Mouse (Mus musculus) midbrain, postnatal 0 days (tissue): ENCODE data around the gene Arhgap21. TPM values are rescaled to one million over a fixed set of nuclear protein-coding genes. Genes with fewer than 3 reads are reported as not detected.
A peak's percentile ranks its signal among the peaks of the same experiment; 100 is the strongest.

Experiments
- ATAC-seq: fragments of 200-750 bp; cut with Nextera tagmentation; 2 replicates; pipeline ENCODE4 v1.8.0; 2017; ENCODE audit warnings: moderate number of reproducible peaks, mild to moderate bottlenecking, moderate TSS enrichment, moderate library complexity; ENCODE audit not compliant: low FRiP score
- DNase-seq: peaks from one replicate; pipeline ENCODE4 v3.0.0-alpha.2; 2015; ENCODE audit warnings: low spot score
- H3K27ac ChIP-seq: fragments of 300-500 bp; sonication (generic); 2 replicates; pipeline ENCODE4 v1.5.1; 2014; ENCODE audit warnings: low read depth, mild to moderate bottlenecking, low read length, mixed read lengths
- H3K27me3 ChIP-seq: fragments of 300-500 bp; sonication (generic); 2 replicates; pipeline ENCODE4 v1.6.1; 2014; ENCODE audit warnings: low read length, control low read depth, mixed read lengths; ENCODE audit not compliant: insufficient read depth
- H3K36me3 ChIP-seq: fragments of 300-500 bp; sonication (generic); 2 replicates; pipeline ENCODE4 v1.6.1; 2014; ENCODE audit warnings: low read length, control low read depth, mixed read lengths; ENCODE audit not compliant: insufficient read depth
- H3K4me1 ChIP-seq: fragments of 300-500 bp; sonication (generic); 2 replicates; pipeline ENCODE4 v1.6.1; 2014; ENCODE audit warnings: mild to moderate bottlenecking, control low read depth, antibody characterized with exemption, low read length, mixed read lengths; ENCODE audit not compliant: insufficient read depth
- H3K4me2 ChIP-seq: fragments of 300-500 bp; sonication (generic); 2 replicates; pipeline ENCODE4 v1.6.1; 2014; ENCODE audit warnings: low read depth, mild to moderate bottlenecking, low read length, mixed read lengths; ENCODE audit not compliant: poor library complexity, severe bottlenecking
- H3K4me3 ChIP-seq: fragments of 300-500 bp; sonication (generic); 2 replicates; pipeline ENCODE4 v1.5.1; 2014; ENCODE audit warnings: low read depth, mild to moderate bottlenecking, low read length, moderate library complexity
- H3K9ac ChIP-seq: fragments of 300-500 bp; sonication (generic); replicated peaks from 2 replicates; pipeline ENCODE4 v1.6.1; 2014; ENCODE audit warnings: mild to moderate bottlenecking, low read length, moderate library complexity, mixed read lengths; ENCODE audit not compliant: poor library complexity, severe bottlenecking
- H3K9me3 ChIP-seq: fragments of 300-500 bp; sonication (generic); 2 replicates; pipeline ENCODE4 v1.6.1; 2016; ENCODE audit warnings: low read length, control low read depth
- CTCF ChIP-seq: IDR thresholded peaks from 2 replicates; pipeline ENCODE4 v1.5.1; 2016; ENCODE audit warnings: antibody characterized with exemption, mild to moderate bottlenecking
- WGBS: fragments of 180-500 bp; shearing (Covaris S2); extraction: QIAGEN DNeasy Blood & Tissue Kit; methylation state at CpG from one replicate; pipeline ENCODE4 v1.1.7; 2014; 5-methylcytosine and 5-hydroxymethylcytosine counted together
- polyA plus RNA-seq: library from polyadenylated mRNA; unstranded; fragments of >200 nt; fragmentation: Nextera tagmentation; extraction: Ambion mirVana; gene quantifications from 2 replicates; pipeline ENCODE4 v1.2.1, GENCODE M21; 2015
- total RNA-seq: library from RNA; depleted of rRNA; stranded (reverse); fragments of >200 nt; gene quantifications from 2 replicates; pipeline ENCODE4 v1.2.3, GENCODE M21; 2014

Gene Arhgap21
- total and polyA plus RNA-seq, 2 experiments from 2014 or later: 31.6 to 81.8 TPM

DNA sequence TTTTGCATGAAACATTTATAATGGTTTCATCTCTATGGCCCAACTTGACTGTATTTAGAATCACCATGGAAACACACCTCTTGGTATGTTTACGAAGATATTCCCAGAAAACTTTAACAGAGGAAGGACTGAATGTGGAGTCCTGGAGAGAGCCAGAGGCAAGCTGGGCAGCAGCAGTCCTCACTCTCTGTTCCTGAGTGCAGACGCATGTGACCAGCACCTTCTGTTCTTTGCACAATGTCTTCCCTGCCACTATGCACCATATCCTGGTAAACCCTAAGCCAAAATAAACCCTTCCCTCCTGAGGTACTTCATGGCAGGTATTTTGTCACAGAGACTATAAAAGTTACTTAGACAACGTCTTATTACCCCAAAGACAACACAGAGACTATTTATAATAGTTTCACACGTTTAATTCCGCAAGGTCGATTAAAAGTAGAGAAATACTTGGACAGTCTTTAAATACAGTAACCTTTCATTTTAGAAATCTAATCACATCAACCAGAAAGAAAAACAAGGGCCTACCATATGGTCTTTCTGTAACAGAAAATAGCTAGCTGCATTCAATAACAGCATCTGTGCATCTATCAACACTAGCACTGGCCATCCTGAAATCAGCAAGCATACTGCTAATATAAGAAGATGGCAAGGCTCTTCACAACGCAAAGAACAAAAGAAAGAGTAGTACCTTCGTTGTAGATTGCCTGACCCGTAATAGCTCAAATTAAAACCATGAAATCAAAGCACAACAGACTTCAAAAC lies 8.6 kb downstream of the Arhgap21 start:
- TF ChIP-seq CTCF: no peak
- Histone ChIP-seq H3K4me2 (no peak overlapping the region), H3K36me3 (no peaks in the 10 kb centered on the region), H3K4me3 (no peak overlapping the region), H3K9me3 (no peaks in the 10 kb centered on the region), H3K27me3 (no peaks in the 10 kb centered on the region), H3K4me1 (peaks cover 38% of the 10 kb centered on the region), H3K27ac (no peak overlapping the region), H3K9ac (no peak overlapping the region)
- WGBS: 60% methylated on average over 9 of the region's 9 CpGs
- ATAC-seq: no peak
- no peak for DNase-seq

DNA sequence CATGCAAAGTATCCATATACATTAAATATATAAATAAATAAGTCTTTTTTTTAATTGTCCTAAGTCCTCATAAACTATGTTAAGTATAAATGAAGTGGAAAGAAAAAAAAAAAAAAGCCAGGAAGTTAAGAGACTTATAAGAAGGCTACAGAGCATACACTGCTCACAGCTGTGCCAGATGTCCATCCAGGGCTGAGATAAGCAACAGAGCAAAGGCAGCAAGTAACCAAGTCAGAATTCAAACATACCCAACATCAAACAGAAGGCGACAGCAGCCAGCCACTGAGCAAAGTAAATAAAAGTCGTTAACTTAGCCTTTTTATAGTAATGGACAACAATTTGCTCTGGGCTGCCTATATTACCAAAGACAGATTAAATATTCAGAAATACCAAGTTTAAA lies 9.6 kb downstream of the Arhgap21 start:
- Histone ChIP-seq H3K9ac (no peak overlapping the region), H3K9me3 (no peaks in the 10 kb centered on the region), H3K36me3 (no peaks in the 10 kb centered on the region), H3K4me2 (no peak overlapping the region), H3K4me1 (peaks cover 35% of the 10 kb centered on the region), H3K4me3 (no peak overlapping the region), H3K27ac (no peak overlapping the region), H3K27me3 (no peaks in the 10 kb centered on the region)
- DNase-seq (no peak), ATAC-seq (no peak)
- no peak for TF ChIP-seq CTCF
- WGBS: 67% methylated on average over 2 of the region's 2 CpGs

- ATAC-seq (no peak), DNase-seq (no peak)
- no peaks in the 10 kb centered on the region for H3K9me3 ChIP-seq
- peaks cover 25% of the 10 kb centered on the region for H3K4me1 ChIP-seq
- no peak for TF ChIP-seq CTCF
- H3K9ac ChIP-seq: no peak overlapping the region
- 92% methylated on average over 1 of the region's 1 CpGs for WGBS
- no peak overlapping the region for H3K4me2 ChIP-seq
- no peak overlapping the region for H3K4me3 ChIP-seq
- no peaks in the 10 kb centered on the region for H3K27me3 ChIP-seq
- H3K36me3 ChIP-seq: no peaks in the 10 kb centered on the region
- H3K27ac ChIP-seq: no peak overlapping the region
Measured at GRCm38 (mm10) chr2:20957995-20958394, 10.7 kb downstream of the Arhgap21 start.

- DNase-seq: no peak
- Histone ChIP-seq H3K36me3 (no peaks in the 10 kb centered on the region), H3K4me3 (no peak overlapping the region), H3K9ac (no peak overlapping the region), H3K4me2 (no peak overlapping the region), H3K9me3 (no peaks in the 10 kb centered on the region), H3K27ac (no peak overlapping the region), H3K4me1 (peaks cover 15% of the 10 kb centered on the region; the same call in 1 of the 2 replicates), H3K27me3 (no peaks in the 10 kb centered on the region)
- WGBS: 66% methylated on average over 5 of the region's 5 CpGs
- no peak for ATAC-seq
- TF ChIP-seq CTCF: no peak
Measured at GRCm38 (mm10) chr2:20956716-20957115, 12.0 kb downstream of the Arhgap21 start.

GRCm38 (mm10) chr2:20955996-20956395 lies 12.7 kb downstream of the Arhgap21 start:
- Histone ChIP-seq H3K4me3 (no peak overlapping the region), H3K4me2 (0 out of 2 replicates have a peak overlapping the region, but pooled peaks have one; percentile 12), H3K9ac (no peak overlapping the region), H3K9me3 (no peaks in the 10 kb centered on the region), H3K27me3 (no peaks in the 10 kb centered on the region), H3K27ac (no peak overlapping the region), H3K4me1 (peaks cover 9% of the 10 kb centered on the region; the same call in 1 of the 2 replicates), H3K36me3 (no peaks in the 10 kb centered on the region)
- ATAC-seq: no peak
- WGBS: 19% methylated on average over 6 of the region's 6 CpGs
- DNase-seq: no peak
- no peak for TF ChIP-seq CTCF

DNA sequence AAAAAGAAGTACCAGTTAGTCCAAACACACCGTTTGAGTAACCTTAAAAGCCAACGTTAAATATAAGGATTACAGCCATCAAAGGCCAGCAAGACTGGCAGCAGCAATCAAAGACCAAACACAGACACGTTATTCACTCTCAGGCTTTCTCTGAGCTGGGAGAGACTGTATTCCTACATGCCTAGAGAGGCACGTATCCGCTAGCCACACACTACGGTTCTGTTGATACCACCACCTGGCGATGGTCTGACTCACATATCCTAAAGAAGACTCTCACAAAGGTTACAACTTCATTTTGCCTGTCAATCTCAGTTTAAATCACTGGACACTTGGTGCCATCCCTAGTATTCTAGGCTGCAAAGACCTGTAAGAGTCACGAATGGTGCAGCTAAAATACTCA lies 13.3 kb downstream of the Arhgap21 start:
- H3K9ac ChIP-seq: no peak overlapping the region
- no peak for TF ChIP-seq CTCF

More for the DNA sequence above, 13.3 kb downstream of the Arhgap21 start:
- no peak overlapping the region for H3K4me2 ChIP-seq
- no peak overlapping the region for H3K4me3 ChIP-seq
- no peak overlapping the region for H3K27ac ChIP-seq
- WGBS: 25% methylated on average over 8 of the region's 8 CpGs
- ATAC-seq: no peak
- H3K27me3 ChIP-seq: no peaks in the 10 kb centered on the region
- peaks cover 6% of the 10 kb centered on the region; the same call in 1 of the 2 replicates for H3K4me1 ChIP-seq
- H3K36me3 ChIP-seq: no peaks in the 10 kb centered on the region
- DNase-seq: no peak
- no peaks in the 10 kb centered on the region for H3K9me3 ChIP-seq
